Mouse (Mus musculus) cerebellum, adult 18-20 months (tissue): ENCODE measurements around the gene Vmn1r143.
"Not testable (repeated sequence)": the region's sequence is repeated elsewhere in the genome, so short reads cannot be mapped to it uniquely, and the experiment has no call there.

Experiments
- DNase-seq, 2 experiments: peaks; one replicate each; pipeline ENCODE4 v3.0.0; 2021

Vmn1r143 gene

DNA sequence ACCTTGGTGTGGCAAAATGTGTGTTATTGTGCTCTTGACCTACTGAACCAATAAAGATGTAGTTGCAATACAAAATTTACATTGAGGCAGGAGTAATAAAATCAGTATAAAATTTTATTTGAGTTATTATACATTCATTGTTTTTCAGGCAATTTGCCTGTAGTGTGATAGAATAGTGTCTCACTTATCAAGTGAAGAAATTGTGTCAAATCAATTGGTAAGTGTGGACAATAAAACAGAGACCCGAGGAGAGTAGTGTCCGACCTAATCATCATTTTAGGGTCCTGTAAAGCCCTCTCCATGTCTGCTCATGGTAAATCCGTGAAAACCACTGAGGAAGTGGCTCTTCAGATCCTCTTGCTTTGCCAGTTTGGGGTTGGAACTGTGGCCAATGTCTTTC lies at the start of gene Vmn1r143:
Gene Vmn1r143, plus strand, starts transcription at position 301 of the 400 bp plus-strand sequence.
- not testable (repeated sequence) for DNase-seq

- DNase-seq, result not testable (repeated sequence)
These were observed 25.2 kb upstream of the Vmn1r143 start, which contains the start of gene Vmn1r142 for GRCm38 (mm10) chr7:22163935-22164334. Vmn1r142 (minus strand) TSS chr7:22164035.

DNA sequence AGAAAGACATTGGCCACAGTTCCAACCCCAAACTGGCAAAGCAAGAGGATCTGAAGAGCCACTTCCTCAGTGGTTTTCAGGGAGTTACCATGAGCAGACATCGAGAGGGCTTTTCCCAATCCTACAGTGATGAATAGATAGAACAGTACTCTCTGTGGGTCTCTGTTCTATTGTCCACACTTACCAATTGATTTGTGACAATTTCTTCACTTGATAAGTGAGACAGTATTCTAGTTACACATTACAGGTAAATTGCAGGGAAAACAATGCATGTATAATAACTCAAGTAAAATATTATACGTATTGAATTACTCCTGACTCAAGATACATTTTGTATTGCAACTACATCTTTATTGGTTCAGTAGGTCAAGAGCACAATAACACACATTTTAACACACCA lies 12.0 kb downstream of the Vmn1r143 start, which contains the start of gene Gm8653:
Gene Gm8653, minus strand, starts transcription at position 101 of the 400 bp plus-strand sequence.
- DNase-seq, result not testable (repeated sequence)

- not testable (repeated sequence) for DNase-seq
These were observed 40.2 kb downstream of the Vmn1r143 start, which contains the start of gene Gm8453 for GRCm38 (mm10) chr7:22229384-22229783. Gm8453 (minus strand) TSS chr7:22229484.
